Mouse (Mus musculus) thymus, adult 2 months (tissue): ENCODE measurements around the gene Ly86.

ENCODE experiments used
- CTCF ChIP-seq: fragments of 200-500 bp; IDR thresholded peaks from 2 replicates; pipeline ENCODE4 v1.5.1; 2012; ENCODE audit warnings: mild to moderate bottlenecking, control low read depth, low read length, moderate library complexity, borderline replicate concordance; ENCODE audit not compliant: control insufficient read depth, poor library complexity, insufficient read depth; ENCODE audit errors: extremely low read depth
- POLR2A ChIP-seq: fragments of 200-500 bp; IDR thresholded peaks from 2 replicates; pipeline ENCODE4 v1.6.1; 2012; ENCODE audit warnings: mild to moderate bottlenecking, low read length, control low read depth, moderate library complexity; ENCODE audit not compliant: control insufficient read depth, poor library complexity, insufficient read depth; ENCODE audit errors: extremely low read depth

- no peak for TF ChIP-seq CTCF
- TF ChIP-seq POLR2A, result no peak
These were observed 115.2 kb downstream of the Ly86 start for GRCm38 (mm10) chr13:37459957-37460930.
